Mouse (Mus musculus): ENCODE measurements at regions not wholly inside any gene's neighbourhood (a gene's known extent, or its start where the extent isn't known, plus 50 kb on each side); places are given as distances from the start of the nearest gene placed in this dataset.

- ATAC-seq, result no peak
- Histone ChIP-seq H3K36me3 (ENCODE audit: control insufficient read depth, insufficient read depth) (no peaks in the 10 kb centered on the region), H3K4me1 (replicated peaks; ENCODE audit: control insufficient read depth, insufficient read depth, low read length) (0 out of 2 replicates have a peak, but pooled peaks cover 2% of the 10 kb centered on the region), H3K9me3 (ENCODE audit: control insufficient read depth) (no peaks in the 10 kb centered on the region), H3K27me3 (replicated peaks; ENCODE audit: control insufficient read depth, insufficient read depth, low read length) (no peaks in the 10 kb centered on the region), H3K27ac (ENCODE audit: low read depth, low read length) (no peak overlapping the region), H3K9ac (ENCODE audit: low read depth, low read length) (no peak overlapping the region), H3K4me2 (replicated peaks; ENCODE audit: low read depth) (no peak overlapping the region), H3K4me3 (ENCODE audit: low read depth, low read length) (no peak overlapping the region)
- no peak for TF ChIP-seq CTCF (IDR thresholded peaks at IDR 0.05; ENCODE audit: low read depth)
- WGBS, result 68% methylated on average over 10 of the region's 10 CpGs
Measured at GRCm38 (mm10) chr16:29883252-29883992, 180.8 kb upstream of the Hes1 start.

GRCm38 (mm10) chr16:29884899-29885298, 179.3 kb upstream of the Hes1 start:
- 89% methylated on average over 4 of the region's 4 CpGs for WGBS
- Histone ChIP-seq H3K4me2 (replicated peaks; ENCODE audit: low read depth) (no peak overlapping the region), H3K4me3 (ENCODE audit: low read depth, low read length) (no peak overlapping the region), H3K9me3 (ENCODE audit: control insufficient read depth) (no peaks in the 10 kb centered on the region), H3K27me3 (replicated peaks; ENCODE audit: control insufficient read depth, insufficient read depth, low read length) (no peaks in the 10 kb centered on the region), H3K27ac (ENCODE audit: low read depth, low read length) (no peak overlapping the region), H3K4me1 (replicated peaks; ENCODE audit: control insufficient read depth, insufficient read depth, low read length) (0 out of 2 replicates have a peak, but pooled peaks cover 2% of the 10 kb centered on the region), H3K36me3 (ENCODE audit: control insufficient read depth, insufficient read depth) (no peaks in the 10 kb centered on the region), H3K9ac (ENCODE audit: low read depth, low read length) (no peak overlapping the region)
- TF ChIP-seq CTCF (IDR thresholded peaks at IDR 0.05; ENCODE audit: low read depth), result no peak
- no peak for ATAC-seq

- peak; percentile 26 for TF ChIP-seq CTCF (IDR thresholded peaks at IDR 0.05; ENCODE audit: low read depth)
- Histone ChIP-seq H3K9ac (ENCODE audit: low read depth, low read length) (no peak overlapping the region), H3K27me3 (replicated peaks; ENCODE audit: control insufficient read depth, insufficient read depth, low read length) (no peaks in the 10 kb centered on the region), H3K36me3 (ENCODE audit: control insufficient read depth, insufficient read depth) (no peaks in the 10 kb centered on the region), H3K4me2 (replicated peaks; ENCODE audit: low read depth) (no peak overlapping the region), H3K4me1 (replicated peaks; ENCODE audit: control insufficient read depth, insufficient read depth, low read length) (0 out of 2 replicates have a peak, but pooled peaks cover 2% of the 10 kb centered on the region), H3K9me3 (ENCODE audit: control insufficient read depth) (no peaks in the 10 kb centered on the region), H3K27ac (ENCODE audit: low read depth, low read length) (no peak overlapping the region), H3K4me3 (ENCODE audit: low read depth, low read length) (no peak overlapping the region)
- ATAC-seq, result no peak
- WGBS, result 44% methylated on average over 4 of the region's 4 CpGs
Measured at GRCm38 (mm10) chr16:29886755-29887154, 177.4 kb upstream of the Hes1 start.

- peaks cover 10% of the 10 kb centered on the region for H3K4me1 ChIP-seq (replicated peaks; ENCODE audit: control insufficient read depth, insufficient read depth, low read length)
- H3K4me3 ChIP-seq (ENCODE audit: low read depth, low read length), result no peak overlapping the region
- no peak for TF ChIP-seq CTCF (IDR thresholded peaks at IDR 0.05; ENCODE audit: low read depth)
- no peaks in the 10 kb centered on the region for H3K27me3 ChIP-seq (replicated peaks; ENCODE audit: control insufficient read depth, insufficient read depth, low read length)
- no peak overlapping the region for H3K4me2 ChIP-seq (replicated peaks; ENCODE audit: low read depth)
- H3K36me3 ChIP-seq (ENCODE audit: control insufficient read depth, insufficient read depth), result no peaks in the 10 kb centered on the region
- H3K9me3 ChIP-seq (ENCODE audit: control insufficient read depth), result no peaks in the 10 kb centered on the region
- H3K27ac ChIP-seq (ENCODE audit: low read depth, low read length), result no peak overlapping the region
- 74% methylated on average over 4 of the region's 4 CpGs for WGBS
- H3K9ac ChIP-seq (ENCODE audit: low read depth, low read length), result no peak overlapping the region
- ATAC-seq, result no peak
Measured at GRCm38 (mm10) chr16:29889346-29889745, 174.8 kb upstream of the Hes1 start.

GRCm38 (mm10) chr16:29891472-29891871, 172.7 kb upstream of the Hes1 start:
- Histone ChIP-seq H3K4me3 (ENCODE audit: low read depth, low read length) (no peak overlapping the region), H3K27me3 (replicated peaks; ENCODE audit: control insufficient read depth, insufficient read depth, low read length) (no peaks in the 10 kb centered on the region), H3K4me1 (replicated peaks; ENCODE audit: control insufficient read depth, insufficient read depth, low read length) (peaks cover 10% of the 10 kb centered on the region), H3K27ac (ENCODE audit: low read depth, low read length) (no peak overlapping the region), H3K36me3 (ENCODE audit: control insufficient read depth, insufficient read depth) (no peaks in the 10 kb centered on the region), H3K9ac (ENCODE audit: low read depth, low read length) (no peak overlapping the region), H3K4me2 (replicated peaks; ENCODE audit: low read depth) (no peak overlapping the region), H3K9me3 (ENCODE audit: control insufficient read depth) (no peaks in the 10 kb centered on the region)
- WGBS, result 55% methylated on average over 7 of the region's 7 CpGs
- TF ChIP-seq CTCF (IDR thresholded peaks at IDR 0.05; ENCODE audit: low read depth), result no peak
- no peak for ATAC-seq

GRCm38 (mm10) chr16:29893871-29894828, 170.0 kb upstream of the Hes1 start:
- H3K4me3 ChIP-seq (ENCODE audit: low read depth, low read length), result no peak overlapping the region
- H3K36me3 ChIP-seq (ENCODE audit: control insufficient read depth, insufficient read depth), result no peaks in the 10 kb centered on the region
- no peak overlapping the region for H3K9ac ChIP-seq (ENCODE audit: low read depth, low read length)
- WGBS, result 31% methylated on average over 21 of the region's 21 CpGs
- TF ChIP-seq CTCF (IDR thresholded peaks at IDR 0.05; ENCODE audit: low read depth), result no peak
- H3K4me2 ChIP-seq (replicated peaks; ENCODE audit: low read depth), result no peak overlapping the region
- no peaks in the 10 kb centered on the region for H3K27me3 ChIP-seq (replicated peaks; ENCODE audit: control insufficient read depth, insufficient read depth, low read length)
- peak; percentile 39; the same call in 1 of the 2 replicates for ATAC-seq
- peaks cover 10% of the 10 kb centered on the region for H3K4me1 ChIP-seq (replicated peaks; ENCODE audit: control insufficient read depth, insufficient read depth, low read length)
- H3K9me3 ChIP-seq (ENCODE audit: control insufficient read depth), result no peaks in the 10 kb centered on the region
- H3K27ac ChIP-seq (ENCODE audit: low read depth, low read length), result no peak overlapping the region

Measured in intestine, postnatal 0 days (tissue).